Mouse (Mus musculus) lung, postnatal 25 days (tissue): Measurements from ENCODE around the gene Olfr401.
"Not testable (repeated sequence)": the region's sequence is repeated elsewhere in the genome, so short reads cannot be mapped to it uniquely, and the experiment has no call there.

ENCODE experiments used
- DNase-seq: peaks from one replicate; pipeline ENCODE4 v3.0.0; 2022; ENCODE audit warnings: low spot score

Gene Olfr401

DNA sequence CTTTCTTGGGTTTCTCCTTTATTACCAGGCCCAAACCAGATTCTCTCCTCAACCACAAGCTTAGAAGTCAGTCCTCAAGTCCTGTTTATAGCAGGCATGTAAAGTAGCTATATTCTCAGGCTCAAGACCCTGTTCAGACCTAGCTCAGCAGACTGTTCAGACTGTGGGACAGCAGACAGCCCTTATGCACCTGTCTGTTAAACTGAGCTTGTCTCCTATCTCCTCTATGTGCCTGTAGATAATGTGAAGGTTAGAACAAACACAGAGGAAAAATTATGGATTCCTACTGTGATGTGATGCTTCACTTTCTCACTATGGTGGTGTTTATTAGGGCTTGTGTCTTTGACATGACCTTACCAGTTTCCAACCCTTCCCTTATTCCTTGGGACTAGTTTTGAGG, at the start of gene Olfr401:
Gene Olfr401, plus strand, starts transcription at position 301 of the 400 bp plus-strand sequence.
- no peak for DNase-seq

DNA sequence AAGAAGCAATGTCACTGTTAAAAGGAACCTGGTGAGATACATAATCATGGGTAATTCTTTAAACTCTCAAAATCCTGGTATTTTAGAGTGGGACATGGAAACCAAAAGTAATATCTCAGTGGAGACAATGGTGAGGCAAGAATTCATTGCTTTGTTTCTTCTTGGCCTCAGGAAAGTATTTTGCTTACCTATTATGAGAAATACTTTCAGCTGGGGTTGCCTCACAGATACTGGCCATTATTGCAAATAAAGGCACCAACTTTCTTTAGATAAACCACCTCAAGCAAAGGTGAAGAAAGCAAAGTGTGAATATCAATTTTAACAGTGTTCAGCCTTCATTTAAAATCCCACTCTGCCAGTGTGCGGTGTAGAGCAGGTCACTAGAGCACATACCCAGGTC, 43.9 kb upstream of the Olfr401 start, which contains the start of gene Zfp616:
Gene Zfp616, plus strand, starts transcription at position 301 of the 400 bp plus-strand sequence.
- DNase-seq, result no peak

DNA sequence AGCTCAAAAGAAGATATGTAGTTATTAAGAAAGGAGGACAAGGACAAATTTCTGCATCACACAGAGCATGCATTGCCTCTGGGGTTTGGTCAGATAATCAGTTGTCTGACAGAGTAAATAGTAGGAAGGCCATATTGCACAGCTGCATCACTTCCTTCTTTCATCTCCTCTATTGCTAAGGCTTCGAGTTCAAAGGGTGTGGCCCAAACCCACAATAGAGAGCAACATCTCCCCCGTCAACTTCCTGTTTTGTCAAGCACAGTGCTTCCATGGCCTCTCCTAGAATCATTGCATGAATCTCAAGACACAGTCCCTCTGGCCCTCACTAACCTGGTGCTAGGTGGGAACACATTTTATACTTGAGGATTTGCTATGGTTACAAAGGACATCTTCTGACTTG, 12.8 kb upstream of the Olfr401 start:
- DNase-seq, result peak; percentile 1

DNA sequence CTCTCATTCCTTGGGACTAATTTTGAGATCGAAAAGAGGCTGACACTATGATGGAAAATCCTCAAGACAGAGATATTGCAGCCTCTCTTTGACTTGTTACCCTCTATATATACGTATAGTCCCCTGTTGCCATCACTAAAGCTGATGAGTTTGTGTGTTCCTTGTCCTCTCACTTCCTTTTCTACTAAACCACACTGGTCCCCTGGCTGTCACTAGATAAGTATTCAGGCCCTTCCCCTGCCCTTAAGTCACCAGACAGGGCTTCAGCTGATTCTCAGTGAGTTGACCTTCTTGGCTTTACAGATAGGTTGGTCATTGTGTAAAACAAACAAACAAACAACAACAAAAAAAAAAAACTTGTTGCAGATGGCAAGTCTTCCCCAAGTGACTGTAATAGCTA, 12.0 kb upstream of the Olfr401 start:
- DNase-seq, result no peak

DNA sequence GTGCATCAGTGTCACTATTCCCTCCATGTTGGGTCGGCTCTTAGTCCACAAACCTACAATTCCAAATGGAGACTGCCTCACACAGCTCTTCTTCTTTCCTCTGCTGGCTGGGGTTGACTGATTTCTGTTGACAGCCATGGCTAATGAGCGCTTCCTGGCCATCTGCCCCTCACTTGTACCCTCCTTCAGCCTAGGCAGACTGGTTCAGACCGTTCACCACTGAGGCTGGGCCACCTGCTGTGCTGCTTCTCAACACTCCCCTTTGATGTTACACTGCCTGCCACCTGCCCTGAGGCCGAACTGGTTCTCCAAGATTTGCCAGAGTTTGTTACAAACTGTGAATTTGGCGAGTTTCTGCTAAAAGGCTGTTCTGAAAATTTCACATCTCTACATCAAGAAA, 8.4 kb upstream of the Olfr401 start:
- no peak for DNase-seq

DNA sequence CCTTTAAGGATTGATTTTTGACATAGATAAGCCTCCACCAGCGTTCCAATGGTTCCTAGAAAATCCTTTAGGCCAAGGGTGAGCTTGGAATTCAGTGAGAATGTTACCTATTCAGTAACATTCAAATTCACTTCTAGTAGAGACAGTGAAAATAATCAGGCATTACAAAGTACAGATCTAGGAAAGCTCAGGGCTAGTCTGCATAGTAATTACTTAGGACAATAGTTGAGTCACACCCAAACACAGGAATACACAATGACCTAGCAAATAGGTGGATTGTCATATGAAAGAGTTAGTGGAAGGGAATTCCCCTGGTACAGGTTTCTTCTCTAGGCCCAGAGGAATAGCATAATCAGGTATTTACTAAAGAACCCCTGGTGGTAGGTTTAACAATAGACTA, 26.5 kb downstream of the Olfr401 start:
- not testable (repeated sequence) for DNase-seq

DNA sequence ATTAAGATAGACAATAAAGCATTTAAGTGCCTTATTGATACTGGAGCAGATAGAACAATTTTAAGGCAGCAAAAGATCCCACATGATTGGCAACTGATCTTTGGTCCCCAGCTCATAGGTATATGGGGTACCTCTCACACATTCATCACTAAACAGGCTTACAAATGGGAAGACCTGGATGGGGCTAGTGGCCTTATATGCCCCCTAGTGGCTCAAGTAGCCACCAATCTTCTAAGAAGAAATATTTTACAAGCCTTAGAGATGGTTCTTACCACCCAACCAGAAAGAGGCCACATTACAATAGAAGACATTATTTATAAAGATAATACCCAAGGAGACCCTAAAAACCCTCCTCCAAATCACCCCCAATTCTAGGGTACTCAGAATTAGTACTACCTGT, 32.4 kb downstream of the Olfr401 start:
- no peak for DNase-seq

DNA sequence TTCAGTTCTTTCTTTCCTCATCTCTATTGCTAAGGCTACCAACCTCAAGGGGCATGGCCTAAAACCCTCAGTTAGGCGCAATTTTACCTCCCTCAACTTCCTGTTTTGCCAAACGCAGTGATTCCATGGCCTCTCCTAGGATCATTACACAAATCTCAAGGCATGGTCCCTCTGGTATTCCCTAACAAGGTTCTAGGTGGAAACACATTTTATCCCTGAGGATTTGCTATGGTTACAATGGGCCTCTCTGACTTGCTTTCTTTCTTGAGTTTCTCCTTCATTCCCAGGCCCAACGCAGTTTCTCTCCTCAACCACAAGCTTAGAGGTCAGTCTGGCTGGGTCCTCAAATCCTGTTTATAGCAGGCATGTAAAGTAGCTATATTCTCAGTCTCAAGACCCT, 39.7 kb downstream of the Olfr401 start, which contains the start of gene Olfr402:
Gene Olfr402, plus strand, starts transcription at position 301 of the 400 bp plus-strand sequence.
- no peak for DNase-seq

DNA sequence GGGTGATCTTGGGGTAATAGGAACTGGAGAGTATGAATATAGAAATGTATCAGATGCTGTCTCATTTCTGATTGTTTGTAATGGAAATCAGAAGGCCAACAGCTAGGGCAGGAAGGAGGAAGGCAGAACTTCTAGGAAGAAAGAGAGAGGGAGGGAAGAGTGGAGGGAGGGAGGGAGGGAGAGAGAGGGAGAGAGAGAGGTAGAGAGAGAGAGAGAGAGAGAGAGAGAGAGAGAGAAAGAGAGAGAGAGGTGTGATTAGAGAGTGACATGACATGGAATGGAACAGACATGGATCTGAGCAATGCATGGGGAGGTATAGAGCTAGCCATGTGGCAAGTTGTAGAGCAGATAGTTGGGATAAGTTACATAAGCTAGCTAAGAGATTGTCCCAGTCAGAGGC, 55.3 kb downstream of the Olfr401 start:
- no peak for DNase-seq
